Mouse (Mus musculus): ENCODE measurements around the gene Dgkb.
A peak's percentile ranks its signal among the peaks of the same experiment; 100 is the strongest.

The Dgkb gene

DNA sequence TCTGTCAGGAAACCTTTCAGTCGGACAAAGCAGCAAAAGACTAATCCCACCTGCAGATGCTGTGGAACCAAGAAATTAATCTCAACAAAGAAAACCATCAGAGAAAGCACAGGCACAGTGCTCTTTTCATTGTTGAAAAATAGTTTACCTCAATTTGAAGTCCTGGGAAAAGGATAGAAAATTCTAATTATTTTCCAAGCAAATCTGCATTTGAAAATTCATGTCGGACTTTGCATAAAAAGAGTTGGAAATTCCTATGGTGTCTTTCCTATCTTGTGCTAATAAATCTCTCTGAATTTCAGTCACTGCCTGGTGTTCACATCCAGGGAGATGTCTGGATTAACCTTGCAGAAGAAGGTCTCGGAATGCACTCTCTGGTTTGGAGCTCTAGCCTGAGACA, at the start of gene Dgkb:
TSS of gene Dgkb (plus strand) at position 301 of the 400 bp plus-strand sequence.
- no peak for DNase-seq (ENCODE audit: low read depth, low spot score)

GRCm38 (mm10) chr12:37769844-37770243, 47.7 kb upstream of the Dgkb start:
- DNase-seq (ENCODE audit: low read depth, low spot score): peak; percentile 88

DNA sequence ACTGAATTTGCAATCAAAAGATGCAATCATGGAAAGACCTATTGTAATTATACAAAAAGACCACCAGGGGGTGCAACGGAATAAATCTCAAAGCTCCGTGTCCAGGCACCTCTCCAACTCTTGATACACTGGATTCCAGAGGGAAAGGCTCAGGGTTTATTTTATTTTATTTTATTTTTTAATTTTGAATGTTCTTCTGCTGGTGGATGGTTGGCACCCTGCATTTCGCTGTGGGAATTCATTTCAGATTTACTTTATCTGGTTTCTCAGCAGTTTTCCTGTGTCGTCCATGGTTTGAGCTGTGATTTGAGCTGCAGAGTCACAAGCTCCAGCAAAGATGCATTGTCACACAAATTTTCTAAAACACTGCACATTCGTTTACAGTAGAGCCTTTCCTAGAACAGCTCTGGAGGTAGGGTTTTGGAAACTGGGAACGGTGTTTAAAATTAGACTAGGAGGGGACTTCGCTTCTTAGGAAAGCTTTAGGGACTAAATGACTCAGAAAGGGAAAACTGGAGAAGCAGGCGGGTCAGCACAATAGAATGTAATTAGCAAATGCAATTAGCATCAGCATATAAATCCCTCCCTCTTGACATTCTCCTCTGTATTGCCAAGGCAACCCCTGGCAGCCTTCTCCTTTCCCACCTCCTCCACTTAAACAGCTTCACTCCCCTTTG, 43.7 kb upstream of the Dgkb start:
- peak; percentile 61 for DNase-seq (ENCODE audit: low read depth, low spot score)

GRCm38 (mm10) chr12:37774591-37774990, 42.9 kb upstream of the Dgkb start:
- no peak for DNase-seq (ENCODE audit: low read depth, low spot score)

- DNase-seq (ENCODE audit: low read depth, low spot score): no peak
Observed at GRCm38 (mm10) chr12:37796265-37796928, 21.1 kb upstream of the Dgkb start.

GRCm38 (mm10) chr12:37814122-37814521, 3.4 kb upstream of the Dgkb start:
- no peak for DNase-seq (ENCODE audit: low read depth, low spot score)

- DNase-seq (ENCODE audit: low read depth, low spot score): no peak
Observed at GRCm38 (mm10) chr12:37821052-37821810, 3.7 kb downstream of the Dgkb start.

- DNase-seq (ENCODE audit: low read depth, low spot score): peak; percentile 91
Observed at GRCm38 (mm10) chr12:37880042-37881017, 62.8 kb downstream of the Dgkb start.

DNA sequence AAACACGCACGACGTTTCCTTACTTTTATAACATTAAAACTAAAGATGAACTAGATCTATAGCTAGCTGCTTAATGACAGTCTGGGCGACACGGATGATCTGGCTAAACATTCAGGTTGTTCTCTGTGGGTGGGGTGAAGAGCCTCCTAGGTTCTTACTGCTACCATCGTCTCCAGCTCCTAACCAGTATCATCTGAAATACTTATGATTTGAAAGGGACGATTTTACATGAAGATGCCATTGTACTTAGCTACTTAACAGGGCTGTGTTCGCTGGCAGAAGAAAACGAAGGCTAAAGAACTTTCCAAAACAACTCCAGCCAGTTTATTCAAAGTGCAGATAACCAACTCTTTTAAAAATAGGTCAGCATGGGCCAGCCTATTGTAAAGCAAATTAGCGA, 63.9 kb downstream of the Dgkb start:
- DNase-seq (ENCODE audit: low read depth, low spot score): no peak

DNA sequence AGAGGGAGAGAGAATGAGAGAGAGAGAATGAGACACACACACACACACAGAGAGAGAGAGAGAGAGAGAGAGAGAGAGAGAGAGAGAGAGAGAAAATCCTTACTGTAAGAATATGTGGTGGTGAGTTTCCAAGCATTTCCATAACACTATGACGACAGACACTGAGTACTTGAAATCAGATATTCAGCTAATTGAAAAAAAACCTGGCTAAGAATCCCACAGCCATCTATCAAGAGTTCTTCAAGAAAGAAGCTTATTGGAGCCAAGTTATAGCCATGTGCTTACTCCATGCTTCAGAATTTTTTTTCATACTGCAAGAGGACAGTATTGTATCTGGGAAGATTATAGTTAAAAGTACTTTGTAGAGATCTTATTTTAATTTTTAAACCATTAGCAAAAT, 65.3 kb downstream of the Dgkb start:
- no peak for DNase-seq (ENCODE audit: low read depth, low spot score)

DNA sequence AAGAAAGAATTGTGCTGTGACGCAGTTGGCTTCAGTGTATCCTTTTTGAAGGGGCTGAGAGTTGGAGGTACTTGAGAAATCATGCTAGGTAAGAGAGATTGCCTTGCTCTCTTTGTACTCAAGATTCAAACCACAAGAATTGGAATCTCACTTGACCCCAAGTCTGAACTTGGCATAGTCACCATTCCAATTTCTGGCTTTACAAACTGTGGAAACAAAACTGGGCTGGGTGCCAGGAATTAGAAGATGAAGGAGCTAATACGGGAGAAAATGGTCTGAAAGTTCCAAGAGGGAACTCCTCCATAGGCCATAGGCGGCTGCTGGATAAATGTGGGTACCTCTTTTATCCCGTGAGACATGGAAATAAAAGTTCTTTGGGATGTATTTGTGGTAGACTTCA, 66.3 kb downstream of the Dgkb start:
- no peak for DNase-seq (ENCODE audit: low read depth, low spot score)

GRCm38 (mm10) chr12:37888591-37888990, 71.1 kb downstream of the Dgkb start:
- no peak for DNase-seq (ENCODE audit: low read depth, low spot score)

DNA sequence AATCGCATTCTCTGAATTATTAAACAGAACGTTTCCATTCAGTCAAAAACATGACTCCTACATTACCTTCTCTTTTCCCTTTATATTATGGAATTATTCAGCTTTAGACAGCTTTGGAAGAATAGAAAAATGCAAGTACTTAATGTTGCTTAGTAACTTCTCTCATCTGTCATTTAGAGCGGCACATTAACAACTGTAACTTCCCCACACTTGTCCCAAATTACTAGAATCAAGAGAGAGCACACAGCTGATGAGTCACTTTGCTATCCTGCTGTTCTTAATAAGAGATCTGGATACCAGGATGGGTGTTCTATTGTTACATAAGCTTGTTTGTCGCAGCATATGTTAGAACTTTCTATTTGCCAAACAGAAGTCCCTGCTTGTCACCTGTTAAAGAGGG, 71.9 kb downstream of the Dgkb start:
- peak; percentile 77 for DNase-seq (ENCODE audit: low read depth, low spot score)

DNA sequence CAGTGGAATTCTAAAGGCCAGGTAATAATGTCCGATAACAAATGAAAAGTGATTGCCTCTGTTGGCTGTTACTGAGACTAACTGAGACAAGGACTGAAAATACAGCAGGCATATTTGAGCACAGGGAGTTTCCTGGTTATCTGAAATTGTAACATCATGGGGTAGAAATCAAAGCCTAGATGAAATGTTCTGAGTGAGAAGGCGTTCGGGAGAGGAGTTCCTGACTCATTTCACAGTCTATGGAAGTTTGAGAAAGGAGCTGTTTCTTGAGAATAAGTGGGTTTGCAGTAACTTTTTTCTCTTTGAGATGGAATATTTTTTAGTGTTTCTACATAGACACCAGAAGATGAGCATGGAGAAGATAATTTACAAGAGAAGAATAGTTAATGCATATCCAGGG, 73.8 kb downstream of the Dgkb start:
- no peak for DNase-seq (ENCODE audit: low read depth, low spot score)

DNA sequence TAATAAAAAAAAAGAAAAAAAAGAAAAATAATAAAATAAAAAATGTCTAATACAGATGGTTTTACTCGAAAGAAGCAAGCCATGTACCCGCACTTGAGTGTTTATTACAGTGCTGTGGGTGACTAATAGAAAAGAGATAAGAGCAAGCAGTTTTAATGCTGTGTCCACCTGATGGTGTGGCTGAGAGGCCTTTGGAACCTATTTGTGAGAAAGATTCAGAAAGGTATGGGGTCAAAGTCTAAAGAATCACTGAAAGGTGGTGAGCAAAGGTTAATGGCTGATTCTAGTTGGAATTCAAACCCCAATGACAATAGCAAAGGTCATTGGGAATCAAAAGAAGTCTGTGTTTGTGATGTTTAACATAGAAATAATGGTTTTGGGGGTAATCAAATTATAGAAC, 124.6 kb downstream of the Dgkb start:
- no peak for DNase-seq (ENCODE audit: low read depth, low spot score)

GRCm38 (mm10) chr12:37956193-37956592, 138.7 kb downstream of the Dgkb start:
- DNase-seq (ENCODE audit: low read depth, low spot score): peak; percentile 26

- DNase-seq (ENCODE audit: low read depth, low spot score): no peak
Observed at GRCm38 (mm10) chr12:37971482-37971881, 154.0 kb downstream of the Dgkb start.

- peak; percentile 88 for DNase-seq (ENCODE audit: low read depth, low spot score)
Observed at GRCm38 (mm10) chr12:37978498-37979187, 161.1 kb downstream of the Dgkb start.

DNA sequence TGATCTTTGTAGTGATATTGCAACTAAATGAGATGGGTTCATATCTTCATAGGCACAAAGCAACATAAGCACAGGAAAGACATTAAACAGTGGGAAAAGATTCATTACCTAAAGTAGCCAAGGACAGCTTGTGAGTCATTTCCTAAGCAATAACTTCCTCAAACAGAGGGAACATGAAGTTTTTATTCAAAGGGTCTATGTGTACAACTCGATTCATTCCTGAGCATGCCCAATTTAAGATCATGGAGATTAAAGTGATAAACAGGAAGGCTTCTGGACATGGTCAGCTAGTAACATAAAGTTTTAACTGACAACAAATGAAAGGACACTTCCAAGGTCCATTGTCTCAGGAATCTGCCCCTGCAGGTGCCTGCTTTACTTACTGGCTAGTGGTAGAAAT, 167.8 kb downstream of the Dgkb start:
- DNase-seq (ENCODE audit: low read depth, low spot score): no peak

DNA sequence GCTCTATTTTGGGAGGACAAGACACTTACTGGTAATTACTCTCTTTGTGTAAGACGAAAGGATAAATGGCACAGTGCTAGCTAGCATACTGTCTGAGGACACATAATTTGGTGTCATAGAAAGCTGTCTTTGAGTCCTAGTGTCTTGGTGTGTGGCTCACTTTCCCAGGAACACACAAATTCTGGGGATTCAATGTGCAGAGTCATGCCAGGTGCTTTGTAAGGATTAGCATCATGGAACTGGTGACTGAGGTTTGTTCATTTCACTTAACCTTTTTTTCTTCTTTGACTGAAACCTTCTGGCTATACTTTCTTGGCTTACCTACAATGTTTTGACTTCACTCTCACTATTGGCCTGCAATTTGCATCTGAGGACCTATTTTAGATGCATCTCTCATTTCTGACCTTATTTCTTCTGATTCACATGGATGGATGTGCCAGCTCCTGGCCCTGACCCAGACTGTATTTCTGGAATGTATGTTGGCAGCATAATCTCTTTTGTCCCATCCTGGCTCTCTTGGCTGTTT, 170.6 kb downstream of the Dgkb start:
- DNase-seq (ENCODE audit: low read depth, low spot score): no peak

GRCm38 (mm10) chr12:37993221-37993620, 175.7 kb downstream of the Dgkb start:
- no peak for DNase-seq (ENCODE audit: low read depth, low spot score)

Data from telencephalon, adult 2 months (tissue).